Mouse (Mus musculus) G1E (cell line): Measurements from ENCODE around the gene Il33. TPM values are rescaled to one million over a fixed set of nuclear protein-coding genes. Genes with fewer than 3 reads are reported as not detected.

Experiments used
- ATAC-seq: 2 replicates; pipeline ENCODE4 v1.8.0; 2016; ENCODE audit warnings: mild to moderate bottlenecking; ENCODE audit not compliant: insufficient number of reproducible peaks, poor library complexity, low FRiP score, severe bottlenecking; ENCODE audit errors: extremely low read depth
- DNase-seq: peaks from one replicate; pipeline ENCODE4 v3.0.0; 2012; ENCODE audit warnings: low spot score
- H3K27me3 ChIP-seq: 2 replicates; pipeline ENCODE4 v1.6.1; 2012; ENCODE audit warnings: mild to moderate bottlenecking, low read length, inconsistent platforms; ENCODE audit not compliant: insufficient read depth
- H3K36me3 ChIP-seq: replicated peaks from 2 replicates; pipeline ENCODE3; 2012; ENCODE audit warnings: mild to moderate bottlenecking, inconsistent platforms
- H3K4me1 ChIP-seq: 2 replicates; pipeline ENCODE4 v1.6.1; 2012; ENCODE audit warnings: low read depth, low read length, inconsistent platforms, mixed read lengths; ENCODE audit not compliant: insufficient read depth
- H3K4me3 ChIP-seq: 2 replicates; pipeline ENCODE4 v1.5.1; 2012; ENCODE audit warnings: low read depth, mild to moderate bottlenecking, inconsistent platforms, low read length, moderate library complexity, mixed read lengths
- H3K9me3 ChIP-seq: replicated peaks from 2 replicates; pipeline ENCODE4 v1.6.1; 2012; ENCODE audit warnings: inconsistent platforms
- CTCF ChIP-seq: IDR thresholded peaks from 2 replicates; pipeline ENCODE4 v1.5.1; 2012; ENCODE audit warnings: low read depth, low read length, inconsistent platforms, mixed read lengths
- GATA1 ChIP-seq: IDR thresholded peaks from 2 replicates; pipeline ENCODE4 v1.6.1; 2012; ENCODE audit warnings: borderline replicate concordance, low read length, inconsistent platforms, mixed read lengths
- GATA2 ChIP-seq: IDR thresholded peaks from 2 replicates; pipeline ENCODE4 v1.6.1; 2012; ENCODE audit warnings: low read depth, low read length, inconsistent platforms, borderline replicate concordance
- POLR2AphosphoS5 ChIP-seq: IDR thresholded peaks from 2 replicates; pipeline ENCODE4 v1.6.1; 2012; ENCODE audit warnings: low read depth, low read length, inconsistent platforms; ENCODE audit not compliant: insufficient replicate concordance
- TAL1 ChIP-seq: conservative IDR thresholded peaks from 2 replicates; pipeline ENCODE4 v1.6.1; 2012; ENCODE audit warnings: low read depth, low read length, inconsistent platforms, mixed read lengths
- polyA plus RNA-seq: library from polyadenylated mRNA; stranded (reverse); fragments of >175 nt; gene quantifications from 2 replicates; pipeline ENCODE4 v1.2.3, GENCODE M21; 2012
- total RNA-seq, 2 experiments: library from RNA; stranded (forward) in 1 of 2; stranded (reverse) in 1 of 2; fragments of 200-1000 nt in 1 of 2; fragments of >200 nt in 1 of 2; fragmentation: Nextera tagmentation in 1 of 2; gene quantifications; 2 replicates each; pipeline ENCODE4 v1.2.3; 2014 to 2017

Il33 gene
- total and polyA plus RNA-seq, 3 experiments = 0.03 to 0.60 (median 0.49) TPM

GRCm38 (mm10) chr19:29945557-29946422 is 20.9 kb downstream of the Il33 start:
- ATAC-seq (no peak), DNase-seq (no peak)

GRCm38 (mm10) chr19:29946423-29946716 is 21.5 kb downstream of the Il33 start:
- ATAC-seq (no peak), DNase-seq (no peak)
- Histone ChIP-seq H3K4me1 (peaks cover 18% of the 10 kb centered on the region), H3K36me3 (no peaks in the 10 kb centered on the region), H3K9me3 (no peaks in the 10 kb centered on the region), H3K4me3 (no peak overlapping the region), H3K27me3 (no peaks in the 10 kb centered on the region; the same call in 1 of the 2 replicates)
- TF ChIP-seq CTCF = no peak
- no peak for TF ChIP-seq GATA2
- no peak for TF ChIP-seq TAL1
- TF ChIP-seq POLR2AphosphoS5 = no peak
- TF ChIP-seq GATA1 = no peak

More at GRCm38 (mm10) chr19:29945557-29946422, 20.9 kb downstream of the Il33 start:
- H3K27me3 ChIP-seq = no peaks in the 10 kb centered on the region; the same call in 1 of the 2 replicates
- H3K4me1 ChIP-seq = peaks cover 21% of the 10 kb centered on the region
- no peaks in the 10 kb centered on the region for H3K36me3 ChIP-seq
- no peak for TF ChIP-seq CTCF
- TF ChIP-seq GATA2 = no peak
- TF ChIP-seq TAL1 = no peak
- no peak for TF ChIP-seq GATA1
- TF ChIP-seq POLR2AphosphoS5 = no peak
- no peak overlapping the region for H3K4me3 ChIP-seq
- H3K9me3 ChIP-seq = no peaks in the 10 kb centered on the region

GRCm38 (mm10) chr19:29947056-29947455 is 22.1 kb downstream of the Il33 start:
- peaks cover 18% of the 10 kb centered on the region for H3K4me1 ChIP-seq
- no peak for TF ChIP-seq TAL1
- no peak for TF ChIP-seq GATA2
- TF ChIP-seq CTCF = no peak
- no peak for TF ChIP-seq GATA1
- no peak for TF ChIP-seq POLR2AphosphoS5
- DNase-seq (no peak), ATAC-seq (no peak)
- no peak overlapping the region for H3K4me3 ChIP-seq
- no peaks in the 10 kb centered on the region; the same call in 1 of the 2 replicates for H3K27me3 ChIP-seq
- H3K36me3 ChIP-seq = no peaks in the 10 kb centered on the region
- no peaks in the 10 kb centered on the region for H3K9me3 ChIP-seq

GRCm38 (mm10) chr19:29947891-29948801 is 23.2 kb downstream of the Il33 start:
- H3K9me3 ChIP-seq = no peaks in the 10 kb centered on the region
- H3K4me3 ChIP-seq = no peak overlapping the region
- no peak for ATAC-seq
- no peak for DNase-seq
- H3K27me3 ChIP-seq = no peaks in the 10 kb centered on the region; the same call in 1 of the 2 replicates
- H3K36me3 ChIP-seq = no peaks in the 10 kb centered on the region
- peaks cover 18% of the 10 kb centered on the region for H3K4me1 ChIP-seq
- TF ChIP-seq GATA2 (no peak), CTCF (no peak), POLR2AphosphoS5 (no peak), GATA1 (no peak), TAL1 (no peak)

- Histone ChIP-seq H3K4me1 (peaks cover 31% of the 10 kb centered on the region), H3K27me3 (no peaks in the 10 kb centered on the region; the same call in 1 of the 2 replicates), H3K4me3 (no peak overlapping the region), H3K36me3 (no peaks in the 10 kb centered on the region), H3K9me3 (no peaks in the 10 kb centered on the region)
- TF ChIP-seq GATA2 = no peak
- TF ChIP-seq POLR2AphosphoS5 = no peak
- no peak for TF ChIP-seq CTCF
- no peak for TF ChIP-seq GATA1
- no peak for TF ChIP-seq TAL1
- ATAC-seq (no peak), DNase-seq (no peak)
These were observed 27.6 kb downstream of the Il33 start for GRCm38 (mm10) chr19:29952538-29952937.

- DNase-seq = no peak
- Histone ChIP-seq H3K36me3 (no peaks in the 10 kb centered on the region), H3K9me3 (no peaks in the 10 kb centered on the region), H3K4me3 (no peak overlapping the region), H3K27me3 (no peaks in the 10 kb centered on the region; the same call in 1 of the 2 replicates), H3K4me1 (peaks cover 28% of the 10 kb centered on the region)
- TF ChIP-seq CTCF (no peak), GATA1 (no peak), GATA2 (no peak), TAL1 (no peak), POLR2AphosphoS5 (no peak)
- ATAC-seq = no peak
These were observed 28.9 kb downstream of the Il33 start for GRCm38 (mm10) chr19:29953833-29954232.
